Mouse (Mus musculus): ENCODE results near the gene Pik3r5. TPM values are rescaled to one million over a fixed set of nuclear protein-coding genes. Genes with fewer than 3 reads are reported as not detected.

Gene Pik3r5
- total and polyA plus RNA-seq, 2 experiments from 2014 or later: 0.54 to 1.8 TPM

DNA sequence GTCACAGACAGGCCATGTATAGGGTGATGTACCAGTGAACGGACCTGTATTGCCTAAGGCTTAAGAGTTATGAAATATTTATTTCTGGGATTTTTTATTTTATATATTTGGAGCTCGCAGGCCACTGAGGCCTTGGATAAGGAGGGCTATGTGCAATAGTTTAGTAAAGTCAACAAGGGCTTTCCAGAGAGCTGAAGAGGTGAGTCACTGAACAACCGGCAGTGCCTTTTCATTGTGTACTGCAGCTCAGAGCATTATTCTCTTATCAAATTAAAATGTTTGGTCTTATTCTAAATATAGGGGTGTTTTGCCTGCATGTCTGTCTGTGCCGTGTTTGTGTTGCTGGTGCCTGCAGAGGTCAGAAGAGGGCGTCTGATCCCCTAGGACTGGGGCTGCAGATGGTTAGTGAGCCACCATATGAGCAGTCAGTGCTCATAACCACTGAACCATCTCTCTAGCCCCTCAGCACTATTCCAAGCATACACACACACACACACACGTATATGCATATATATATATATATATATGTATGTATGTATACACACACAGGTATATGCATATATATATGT is 56.4 kb downstream of the Pik3r5 start:
- H3K36me3 ChIP-seq (ENCODE audit: insufficient read depth): no peaks in the 10 kb centered on the region

DNA sequence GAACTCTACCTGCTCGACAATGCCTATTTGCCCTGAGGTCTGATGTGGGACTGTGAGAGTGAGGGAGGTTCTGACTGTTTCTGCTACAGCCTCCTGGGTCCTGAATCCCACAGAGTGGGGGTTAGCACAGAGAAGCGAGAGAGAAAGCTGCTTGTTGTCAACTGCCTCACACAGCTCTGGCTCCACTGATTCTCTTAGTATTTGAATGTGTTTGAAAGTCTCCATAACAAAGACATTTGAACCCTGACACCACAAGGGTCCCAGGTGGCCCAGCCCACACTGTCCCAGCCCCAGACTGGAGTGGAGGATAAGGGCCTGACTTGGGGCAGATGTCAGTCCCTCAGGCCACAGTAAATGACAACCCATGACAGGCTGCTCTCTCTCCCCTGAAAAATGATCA is 57.3 kb downstream of the Pik3r5 start:
- Histone ChIP-seq H3K4me2 (ENCODE audit: low read depth) (no peak overlapping the region), H3K4me1 (ENCODE audit: insufficient read depth) (no peaks in the 10 kb centered on the region), H3K9me3 (ENCODE audit: low read length) (no peaks in the 10 kb centered on the region), H3K36me3 (ENCODE audit: insufficient read depth) (no peaks in the 10 kb centered on the region), H3K4me3 (ENCODE audit: low read depth, low read length) (no peak overlapping the region), H3K27me3 (ENCODE audit: insufficient read depth, low read length) (no peaks in the 10 kb centered on the region), H3K27ac (ENCODE audit: low read depth, low read length) (no peak overlapping the region), H3K9ac (no peak overlapping the region)
- ATAC-seq (no peak), DNase-seq (no peak)
- no peak for TF ChIP-seq CTCF (IDR thresholded peaks at IDR 0.05; ENCODE audit: low read depth)
- 50% methylated on average over 2 of the region's 2 CpGs for WGBS

More for the DNA sequence above, 56.4 kb downstream of the Pik3r5 start:
- H3K4me2 ChIP-seq (ENCODE audit: low read depth): no peak overlapping the region
- 80% methylated on average over 6 of the region's 6 CpGs for WGBS
- H3K4me1 ChIP-seq (ENCODE audit: insufficient read depth): no peaks in the 10 kb centered on the region
- DNase-seq: no peak
- no peaks in the 10 kb centered on the region for H3K9me3 ChIP-seq (ENCODE audit: low read length)
- no peak overlapping the region for H3K9ac ChIP-seq
- no peak for TF ChIP-seq CTCF (IDR thresholded peaks at IDR 0.05; ENCODE audit: low read depth)
- ATAC-seq: no peak
- H3K27ac ChIP-seq (ENCODE audit: low read depth, low read length): no peak overlapping the region
- no peaks in the 10 kb centered on the region for H3K27me3 ChIP-seq (ENCODE audit: insufficient read depth, low read length)
- H3K4me3 ChIP-seq (ENCODE audit: low read depth, low read length): no peak overlapping the region

DNA sequence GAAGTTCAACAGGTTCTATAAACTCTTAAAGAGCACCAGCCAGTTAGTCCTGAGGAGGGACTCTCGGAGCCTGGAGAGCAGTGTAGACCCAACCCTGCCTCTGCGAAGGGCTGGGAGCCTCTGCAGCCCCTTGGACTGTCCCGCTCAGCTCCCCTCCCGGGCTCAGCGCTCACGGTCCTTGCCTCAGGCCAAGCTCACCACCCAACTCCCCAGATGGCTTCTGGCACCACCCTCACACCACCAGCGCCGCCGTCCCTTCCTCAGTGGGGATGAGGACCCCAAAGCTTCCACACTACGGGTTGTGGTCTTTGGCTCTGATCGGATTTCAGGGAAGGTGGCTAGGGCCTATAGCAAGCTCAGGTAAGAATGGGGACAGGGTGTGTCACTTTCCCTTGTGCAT is 60.7 kb downstream of the Pik3r5 start:
- DNase-seq: no peak

DNA sequence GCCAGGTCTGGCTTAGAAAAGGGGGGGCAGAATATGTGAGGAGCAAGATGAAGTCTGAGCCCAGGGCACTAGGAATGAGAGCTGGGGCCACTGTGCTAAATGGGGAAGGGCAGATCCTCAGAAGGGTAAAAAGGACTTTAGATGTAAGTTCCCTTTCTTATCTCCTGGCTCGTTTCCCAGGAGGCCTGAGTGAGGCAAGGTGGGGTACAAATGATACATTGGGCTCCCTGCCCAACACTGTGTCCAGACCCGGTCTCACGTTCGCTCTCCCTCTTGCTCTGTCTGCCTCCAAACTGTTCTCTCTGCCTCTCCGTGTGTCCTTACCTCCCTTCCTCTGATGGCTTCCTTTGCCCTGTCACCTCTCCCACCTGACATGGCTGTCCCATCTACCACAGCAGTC is 61.8 kb downstream of the Pik3r5 start:
- ATAC-seq: no peak
- H3K4me2 ChIP-seq (ENCODE audit: low read depth): no peak overlapping the region
- no peak overlapping the region for H3K9ac ChIP-seq
- H3K4me3 ChIP-seq (ENCODE audit: low read depth, low read length): no peak overlapping the region
- H3K36me3 ChIP-seq (ENCODE audit: insufficient read depth): no peaks in the 10 kb centered on the region
- WGBS: 75% methylated on average over 5 of the region's 5 CpGs
- no peaks in the 10 kb centered on the region for H3K27me3 ChIP-seq (ENCODE audit: insufficient read depth, low read length)
- no peak for DNase-seq
- no peaks in the 10 kb centered on the region for H3K9me3 ChIP-seq (ENCODE audit: low read length)
- TF ChIP-seq CTCF (IDR thresholded peaks at IDR 0.05; ENCODE audit: low read depth): no peak
- H3K27ac ChIP-seq (ENCODE audit: low read depth, low read length): no peak overlapping the region
- H3K4me1 ChIP-seq (ENCODE audit: insufficient read depth): no peaks in the 10 kb centered on the region

More for the DNA sequence above, 60.7 kb downstream of the Pik3r5 start:
- H3K9me3 ChIP-seq (ENCODE audit: low read length): no peaks in the 10 kb centered on the region
- ATAC-seq: no peak
- H3K27ac ChIP-seq (ENCODE audit: low read depth, low read length): no peak overlapping the region
- H3K27me3 ChIP-seq (ENCODE audit: insufficient read depth, low read length): no peaks in the 10 kb centered on the region
- H3K4me3 ChIP-seq (ENCODE audit: low read depth, low read length): no peak overlapping the region
- H3K9ac ChIP-seq: no peak overlapping the region
- TF ChIP-seq CTCF (IDR thresholded peaks at IDR 0.05; ENCODE audit: low read depth): no peak
- no peaks in the 10 kb centered on the region for H3K36me3 ChIP-seq (ENCODE audit: insufficient read depth)
- no peaks in the 10 kb centered on the region for H3K4me1 ChIP-seq (ENCODE audit: insufficient read depth)
- whole genome bisulfite sequencing: 95% methylated on average over 11 of the region's 11 CpGs
- no peak overlapping the region for H3K4me2 ChIP-seq (ENCODE audit: low read depth)

DNA sequence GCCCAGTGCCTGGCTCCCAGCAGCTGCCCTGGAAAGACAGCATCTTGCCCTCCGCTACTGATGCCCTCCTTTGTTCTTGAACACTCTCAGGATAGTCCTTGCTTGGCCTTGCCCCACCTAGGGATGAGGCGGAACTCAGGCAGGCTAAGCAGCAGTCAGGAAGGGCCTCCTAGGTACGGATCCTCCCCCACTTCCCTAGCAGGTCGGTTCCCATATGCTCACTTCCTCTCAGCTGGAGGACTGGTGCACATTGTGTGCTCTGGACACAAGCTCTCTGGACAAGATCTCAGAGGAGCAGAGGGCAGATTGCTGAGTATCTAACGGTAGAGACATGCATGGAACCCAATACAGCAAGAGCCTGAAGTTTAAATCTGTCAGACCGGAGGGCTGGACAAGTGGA is 65.2 kb downstream of the Pik3r5 start:
- H3K4me2 ChIP-seq (ENCODE audit: low read depth): no peak overlapping the region
- H3K27me3 ChIP-seq (ENCODE audit: insufficient read depth, low read length): no peaks in the 10 kb centered on the region
- no peaks in the 10 kb centered on the region for H3K36me3 ChIP-seq (ENCODE audit: insufficient read depth)
- H3K4me3 ChIP-seq (ENCODE audit: low read depth, low read length): no peak overlapping the region
- WGBS: 76% methylated on average over 6 of the region's 6 CpGs
- no peaks in the 10 kb centered on the region for H3K4me1 ChIP-seq (ENCODE audit: insufficient read depth)
- no peak overlapping the region for H3K9ac ChIP-seq
- no peak for TF ChIP-seq CTCF (IDR thresholded peaks at IDR 0.05; ENCODE audit: low read depth)
- no peak overlapping the region for H3K27ac ChIP-seq (ENCODE audit: low read depth, low read length)
- no peak for DNase-seq
- H3K9me3 ChIP-seq (ENCODE audit: low read length): no peaks in the 10 kb centered on the region
- no peak for ATAC-seq

DNA sequence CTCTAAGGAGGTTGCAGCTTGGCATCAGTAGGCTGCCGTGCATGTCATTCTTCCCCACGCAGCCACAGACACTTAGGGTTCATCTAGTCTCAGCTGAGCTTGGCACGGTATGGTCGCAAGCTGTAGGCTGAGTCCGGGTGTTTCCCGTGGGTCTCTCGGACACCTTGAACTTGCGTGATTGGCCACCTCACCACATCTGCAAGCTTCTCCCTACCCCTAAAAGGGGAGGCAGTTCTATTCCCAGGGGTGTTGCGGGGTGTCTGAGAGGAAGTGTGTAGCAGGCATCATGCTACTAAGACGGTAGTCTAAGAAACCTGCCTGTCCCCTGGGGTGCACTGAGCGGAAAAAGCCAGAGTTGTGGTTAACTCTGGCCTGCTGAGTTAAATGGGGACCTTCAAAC is 66.6 kb downstream of the Pik3r5 start:
- H3K27ac ChIP-seq (ENCODE audit: low read depth, low read length): no peak overlapping the region
- TF ChIP-seq CTCF (IDR thresholded peaks at IDR 0.05; ENCODE audit: low read depth): no peak
- no peaks in the 10 kb centered on the region for H3K27me3 ChIP-seq (ENCODE audit: insufficient read depth, low read length)
- H3K9me3 ChIP-seq (ENCODE audit: low read length): no peaks in the 10 kb centered on the region
- ATAC-seq: no peak
- no peak overlapping the region for H3K4me3 ChIP-seq (ENCODE audit: low read depth, low read length)
- 92% methylated on average over 11 of the region's 11 CpGs for WGBS
- no peak overlapping the region for H3K4me2 ChIP-seq (ENCODE audit: low read depth)
- H3K4me1 ChIP-seq (ENCODE audit: insufficient read depth): no peaks in the 10 kb centered on the region
- no peaks in the 10 kb centered on the region for H3K36me3 ChIP-seq (ENCODE audit: insufficient read depth)
- H3K9ac ChIP-seq: no peak overlapping the region
- no peak for DNase-seq

DNA sequence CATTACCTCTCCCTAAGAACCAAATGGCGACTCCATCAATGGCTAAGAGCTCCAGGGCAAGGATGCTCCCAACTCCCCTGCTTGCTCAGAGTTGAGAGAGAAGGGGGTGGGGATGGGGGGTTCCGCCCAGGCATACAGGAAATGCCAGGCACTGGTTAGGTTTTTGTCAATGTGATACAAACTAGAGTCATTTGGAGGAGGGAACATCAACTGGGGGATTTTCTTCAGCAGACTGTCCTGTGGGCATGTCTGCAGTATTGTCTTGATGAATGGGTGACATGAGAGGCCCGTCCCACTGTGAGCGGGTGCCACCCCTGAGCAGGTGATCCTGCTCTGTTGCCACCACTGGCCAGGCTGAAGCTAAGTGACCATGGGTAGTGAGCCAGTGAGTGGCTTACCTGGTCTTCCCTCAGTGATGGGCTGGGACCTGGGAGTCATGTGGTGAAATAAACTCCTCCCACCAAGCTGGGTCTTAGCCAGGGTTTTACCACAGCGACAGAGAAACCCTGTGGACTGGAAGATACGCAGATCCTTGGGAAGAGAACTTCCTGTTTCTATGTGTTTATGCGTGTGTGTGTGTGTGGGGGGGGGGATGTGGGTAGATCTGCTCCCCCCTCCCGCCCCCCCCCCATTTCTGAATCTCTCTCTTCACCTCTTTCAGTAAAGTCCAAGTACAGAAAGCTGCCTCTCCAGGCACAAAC is 67.2 kb downstream of the Pik3r5 start:
- H3K4me1 ChIP-seq (ENCODE audit: insufficient read depth): no peaks in the 10 kb centered on the region
- no peaks in the 10 kb centered on the region for H3K36me3 ChIP-seq (ENCODE audit: insufficient read depth)
- DNase-seq (no peak), ATAC-seq (no peak)
- H3K4me3 ChIP-seq (ENCODE audit: low read depth, low read length): no peak overlapping the region
- no peak overlapping the region for H3K27ac ChIP-seq (ENCODE audit: low read depth, low read length)
- H3K4me2 ChIP-seq (ENCODE audit: low read depth): no peak overlapping the region
- H3K9ac ChIP-seq: no peak overlapping the region
- no peaks in the 10 kb centered on the region for H3K9me3 ChIP-seq (ENCODE audit: low read length)
- no peaks in the 10 kb centered on the region for H3K27me3 ChIP-seq (ENCODE audit: insufficient read depth, low read length)
- no peak for TF ChIP-seq CTCF (IDR thresholded peaks at IDR 0.05; ENCODE audit: low read depth)
- 79% methylated on average over 7 of the region's 8 CpGs for WGBS
